Mouse (Mus musculus) liver, embryonic 15.5 days (tissue): ENCODE results near the gene Gm20388. TPM values are rescaled to one million over a fixed set of nuclear protein-coding genes. Genes with fewer than 3 reads are reported as not detected.

ENCODE experiments used
- ATAC-seq: fragments of 200-750 bp; cut with Nextera tagmentation; 2 replicates; pipeline ENCODE4 v1.8.0; 2017; ENCODE audit warnings: moderate number of reproducible peaks, mild to moderate bottlenecking, moderate library complexity; ENCODE audit not compliant: insufficient read depth
- H3K27ac ChIP-seq: fragments of 300-500 bp; sonication (generic); replicated peaks from 2 replicates; pipeline ENCODE4 v1.5.1; 2015; ENCODE audit warnings: mild to moderate bottlenecking, inconsistent platforms
- H3K27me3 ChIP-seq: fragments of 300-500 bp; sonication (generic); 2 replicates; pipeline ENCODE4 v1.6.1; 2015; ENCODE audit warnings: mild to moderate bottlenecking, inconsistent platforms
- H3K36me3 ChIP-seq: fragments of 300-500 bp; sonication (generic); replicated peaks from 2 replicates; pipeline ENCODE4 v1.6.1; 2015; ENCODE audit warnings: moderate library complexity, mild to moderate bottlenecking, inconsistent platforms
- H3K4me1 ChIP-seq: fragments of 300-500 bp; sonication (generic); replicated peaks from 2 replicates; pipeline ENCODE4 v1.6.1; 2015; ENCODE audit warnings: inconsistent platforms
- H3K4me2 ChIP-seq: fragments of 300-500 bp; sonication (generic); 2 replicates; pipeline ENCODE4 v1.6.1; 2015; ENCODE audit warnings: moderate library complexity, mild to moderate bottlenecking, inconsistent platforms
- H3K4me3 ChIP-seq: fragments of 300-500 bp; sonication (generic); replicated peaks from 2 replicates; pipeline ENCODE4 v1.5.1; 2015; ENCODE audit warnings: mild to moderate bottlenecking, inconsistent platforms
- H3K9ac ChIP-seq: fragments of 300-500 bp; sonication (generic); 2 replicates; pipeline ENCODE4 v1.6.1; 2015; ENCODE audit warnings: moderate library complexity, mild to moderate bottlenecking, inconsistent platforms
- H3K9me3 ChIP-seq: fragments of 300-500 bp; sonication (generic); replicated peaks from 2 replicates; pipeline ENCODE4 v1.6.1; 2016; ENCODE audit warnings: inconsistent platforms
- WGBS: fragments of 180-500 bp; shearing (Covaris S2); methylation state at CpG from one replicate; pipeline ENCODE4 v1.1.7; 2015; ENCODE audit warnings: mixed read lengths; ENCODE audit not compliant: insufficient replicate concordance; 5-methylcytosine and 5-hydroxymethylcytosine counted together
- polyA plus RNA-seq: library from polyadenylated mRNA; unstranded; fragments of >200 nt; fragmentation: Nextera tagmentation; extraction: Ambion mirVana; gene quantifications from 2 replicates; pipeline ENCODE4 v1.2.1, GENCODE M21; 2015

Gm20388 gene
- polyA plus RNA-seq, 1 experiment from 2014 or later = not detected

DNA sequence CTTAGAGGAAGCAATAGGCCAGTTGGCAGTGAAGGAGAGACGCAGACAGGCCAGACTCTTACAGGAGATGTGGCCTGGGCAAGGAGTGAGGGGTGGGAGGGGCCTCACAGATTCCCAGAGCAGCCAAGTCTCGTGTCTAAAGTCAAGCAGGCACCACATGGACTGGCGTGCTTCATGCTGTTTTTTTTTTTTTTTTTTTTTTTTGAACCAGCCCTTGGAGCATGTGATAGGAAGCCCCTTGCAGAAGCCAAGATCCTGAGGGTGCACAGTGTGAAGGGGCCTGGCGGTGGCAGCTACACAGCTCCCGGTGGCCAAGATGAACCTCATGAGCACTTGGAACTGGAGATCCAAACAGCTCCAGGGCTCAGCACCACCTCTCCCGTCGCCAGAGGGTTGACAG, 337.4 kb downstream of the Gm20388 start:
- peaks cover under 1% of the 10 kb centered on the region for H3K4me1 ChIP-seq
- 52% methylated on average over 7 of the region's 7 CpGs for WGBS
- no peaks in the 10 kb centered on the region for H3K9me3 ChIP-seq
- no peaks in the 10 kb centered on the region for H3K36me3 ChIP-seq
- H3K9ac ChIP-seq = no peak overlapping the region
- no peak for ATAC-seq
- H3K27me3 ChIP-seq = no peaks in the 10 kb centered on the region
- no peak overlapping the region for H3K27ac ChIP-seq
- H3K4me2 ChIP-seq = no peak overlapping the region
- H3K4me3 ChIP-seq = no peak overlapping the region

DNA sequence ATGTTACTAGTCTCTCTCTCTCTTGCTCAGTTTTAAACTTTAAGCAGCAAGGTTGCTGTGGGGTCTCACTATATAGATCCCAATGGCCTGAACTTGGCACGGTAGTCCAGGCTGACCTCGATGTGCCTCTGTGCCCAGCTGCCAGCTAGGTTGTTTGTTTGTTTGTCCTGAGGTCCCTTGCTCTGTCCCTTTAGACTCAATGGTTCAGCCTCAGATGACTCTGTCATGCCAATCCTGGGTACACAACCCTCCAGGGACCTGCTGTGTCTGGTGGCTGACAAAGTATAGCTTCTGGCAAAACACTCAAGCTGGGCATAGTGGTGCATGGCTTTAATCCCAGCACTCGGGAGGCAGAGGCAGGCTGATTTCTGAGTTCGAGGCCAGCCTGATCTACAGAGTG, 337.8 kb downstream of the Gm20388 start:
- no peak for ATAC-seq
- H3K27me3 ChIP-seq = no peaks in the 10 kb centered on the region
- no peak overlapping the region for H3K4me2 ChIP-seq
- H3K9me3 ChIP-seq = no peaks in the 10 kb centered on the region
- WGBS = 81% methylated on average over 4 of the region's 4 CpGs
- H3K36me3 ChIP-seq = no peaks in the 10 kb centered on the region
- H3K27ac ChIP-seq = no peak overlapping the region
- H3K9ac ChIP-seq = no peak overlapping the region
- H3K4me3 ChIP-seq = no peak overlapping the region
- no peaks in the 10 kb centered on the region for H3K4me1 ChIP-seq

DNA sequence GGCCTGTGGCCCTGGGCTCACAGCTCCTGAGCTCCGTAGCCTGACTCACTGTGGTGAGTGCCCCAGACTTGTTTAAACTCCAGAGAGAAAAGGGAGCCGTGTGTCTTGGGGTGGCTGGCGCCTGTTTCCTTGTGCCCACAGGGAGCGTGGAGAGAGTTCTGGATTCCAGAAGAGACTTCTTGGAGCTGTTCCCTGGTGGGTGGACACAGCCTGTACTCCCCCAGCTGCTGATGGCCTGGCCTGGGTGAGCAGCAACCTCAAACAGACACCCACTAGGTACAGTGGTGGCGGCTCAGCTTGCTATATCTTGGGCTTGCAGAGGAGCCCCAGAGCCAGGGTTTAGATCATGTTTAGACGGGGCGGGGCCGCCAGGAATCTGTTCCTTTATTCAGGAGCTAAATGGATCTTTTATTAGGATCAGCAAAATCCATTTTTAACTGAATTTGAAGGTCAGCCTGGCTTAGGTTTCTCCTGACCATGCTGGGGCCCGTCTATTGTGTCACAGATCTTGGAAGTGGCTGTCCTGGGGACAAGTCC, 339.2 kb downstream of the Gm20388 start:
- Histone ChIP-seq H3K9ac (no peak overlapping the region), H3K27me3 (no peaks in the 10 kb centered on the region), H3K4me1 (no peaks in the 10 kb centered on the region), H3K36me3 (no peaks in the 10 kb centered on the region), H3K4me3 (no peak overlapping the region), H3K27ac (no peak overlapping the region), H3K9me3 (no peaks in the 10 kb centered on the region), H3K4me2 (no peak overlapping the region)
- no peak for ATAC-seq
- 72% methylated on average over 9 of the region's 9 CpGs for WGBS

DNA sequence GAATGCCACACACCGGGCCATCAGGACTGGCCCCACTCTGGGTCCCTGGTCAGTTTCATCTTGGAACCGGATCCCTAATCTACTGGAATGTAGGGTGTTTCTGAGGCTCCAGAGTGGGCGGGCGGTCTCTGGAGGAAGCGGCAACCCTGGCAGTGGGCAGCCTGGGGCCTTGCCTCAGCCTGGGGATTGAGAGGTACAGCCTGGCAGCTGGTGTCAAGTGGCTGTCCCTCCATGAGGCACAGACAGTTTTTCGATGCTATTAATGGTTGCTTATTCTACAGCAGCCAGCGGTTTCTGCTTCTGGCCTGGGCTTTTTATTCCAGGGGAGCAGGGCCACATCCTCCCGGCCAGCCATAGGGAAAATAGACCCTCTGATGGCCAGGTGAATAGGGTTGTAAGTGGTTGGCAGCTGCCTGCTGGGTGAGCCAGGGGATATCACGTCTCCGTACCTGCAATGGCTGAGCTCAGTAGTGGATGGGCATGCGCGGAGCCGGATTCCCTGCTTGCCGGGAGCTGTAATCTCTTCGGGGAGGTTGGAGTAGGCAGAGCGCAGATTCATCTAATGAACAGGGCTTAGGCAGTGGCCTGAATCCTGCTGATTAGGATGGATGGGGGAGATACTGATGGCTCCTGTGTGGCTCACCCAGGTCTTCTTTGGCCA, 340.2 kb downstream of the Gm20388 start:
- 78% methylated on average over 16 of the region's 16 CpGs for whole genome bisulfite sequencing
- Histone ChIP-seq H3K36me3 (no peaks in the 10 kb centered on the region), H3K9ac (no peak overlapping the region), H3K4me3 (no peak overlapping the region), H3K4me1 (no peaks in the 10 kb centered on the region), H3K27ac (no peak overlapping the region), H3K4me2 (no peak overlapping the region), H3K27me3 (no peaks in the 10 kb centered on the region), H3K9me3 (no peaks in the 10 kb centered on the region)
- ATAC-seq = no peak

DNA sequence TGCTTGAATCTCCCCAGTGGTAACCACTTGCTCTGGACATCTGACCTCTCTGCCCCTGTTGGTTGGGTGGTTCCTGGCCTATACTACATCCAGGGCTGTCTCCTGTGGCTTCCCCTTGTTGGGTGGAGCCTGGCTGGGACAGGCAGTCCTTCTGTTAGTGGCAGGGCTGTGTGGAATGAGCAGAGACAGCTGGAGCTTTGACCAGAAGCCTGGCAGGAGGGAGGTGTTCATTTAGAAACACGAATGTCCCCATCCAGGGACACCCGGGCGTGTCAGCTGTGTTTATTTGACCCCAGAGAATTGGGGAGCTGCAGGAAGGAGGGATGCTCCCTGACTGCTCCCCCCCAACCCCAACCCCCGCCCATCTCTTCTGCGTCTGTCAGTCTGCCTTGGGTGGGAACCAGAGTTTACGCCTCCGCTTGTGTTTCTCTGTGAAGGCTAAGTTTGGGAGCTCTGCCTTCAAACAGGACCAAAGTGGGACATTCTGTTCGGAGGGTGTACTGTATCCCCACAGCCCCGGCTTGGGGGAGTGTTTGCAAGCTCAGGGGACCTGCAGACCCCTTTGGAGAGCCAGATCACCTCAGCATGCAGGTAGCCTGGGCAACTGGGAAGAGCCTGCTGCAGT, 340.9 kb downstream of the Gm20388 start:
- 66% methylated on average over 9 of the region's 9 CpGs for WGBS

DNA sequence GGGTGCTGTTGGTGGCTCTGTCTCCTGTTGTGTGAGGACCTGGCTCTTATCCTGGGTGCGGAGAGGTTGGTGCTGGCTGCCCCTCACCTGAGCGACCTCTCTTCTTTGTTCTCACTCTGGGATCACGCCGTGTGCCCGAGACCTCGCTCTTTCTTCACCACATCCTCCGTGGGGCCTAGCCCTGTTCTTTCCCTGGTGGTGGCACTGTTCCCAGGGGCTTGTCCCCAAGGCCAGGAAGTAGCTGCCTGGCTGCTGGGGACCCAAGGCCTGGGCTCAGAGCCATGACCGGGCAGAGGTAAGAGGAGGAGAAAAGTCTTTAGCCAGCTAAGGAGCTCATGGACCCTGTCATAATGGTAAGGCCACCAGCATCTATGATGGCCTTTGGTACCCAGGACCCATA, 343.0 kb downstream of the Gm20388 start:
- Histone ChIP-seq H3K27me3 (no peaks in the 10 kb centered on the region), H3K27ac (no peak overlapping the region), H3K9ac (no peak overlapping the region), H3K9me3 (no peaks in the 10 kb centered on the region), H3K4me1 (no peaks in the 10 kb centered on the region), H3K36me3 (no peaks in the 10 kb centered on the region), H3K4me2 (no peak overlapping the region), H3K4me3 (no peak overlapping the region)
- WGBS = 71% methylated on average over 8 of the region's 8 CpGs
- no peak for ATAC-seq

More for the DNA sequence above, 340.9 kb downstream of the Gm20388 start:
- Histone ChIP-seq H3K4me2 (no peak overlapping the region), H3K4me3 (no peak overlapping the region), H3K4me1 (no peaks in the 10 kb centered on the region), H3K9me3 (no peaks in the 10 kb centered on the region), H3K27ac (no peak overlapping the region), H3K36me3 (no peaks in the 10 kb centered on the region), H3K27me3 (no peaks in the 10 kb centered on the region), H3K9ac (no peak overlapping the region)
- no peak for ATAC-seq

DNA sequence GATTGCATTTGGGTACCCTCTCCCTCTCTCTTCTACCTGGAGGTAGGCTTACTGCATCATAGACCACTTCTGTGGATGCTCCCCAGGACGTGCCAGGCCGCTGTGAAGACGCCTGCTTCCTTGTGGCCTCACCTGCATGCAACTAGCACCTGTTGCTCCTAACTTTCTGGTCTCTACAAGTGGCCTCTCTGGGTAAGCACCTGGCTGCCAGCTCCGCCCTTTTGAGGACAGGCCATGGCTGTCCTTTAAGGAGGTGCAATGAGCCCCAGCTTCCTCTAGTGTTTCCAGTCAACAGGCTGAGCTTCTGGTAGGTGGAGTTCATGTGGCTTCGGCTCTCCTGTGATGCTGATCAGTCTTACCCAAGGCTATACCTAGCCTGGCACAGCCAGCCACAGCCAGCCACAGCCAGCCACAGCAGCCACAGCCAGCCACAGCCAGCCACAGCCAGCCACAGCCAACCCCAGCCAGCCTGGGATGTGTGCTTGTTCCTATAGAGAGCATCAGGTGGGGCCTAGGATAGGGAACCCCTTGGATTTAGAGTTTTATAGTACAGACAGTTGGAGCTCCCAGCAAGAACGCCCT, 344.9 kb downstream of the Gm20388 start:
- Histone ChIP-seq H3K9me3 (no peaks in the 10 kb centered on the region), H3K27me3 (no peaks in the 10 kb centered on the region), H3K27ac (no peak overlapping the region), H3K4me1 (no peaks in the 10 kb centered on the region), H3K4me3 (no peak overlapping the region), H3K4me2 (no peak overlapping the region), H3K9ac (no peak overlapping the region), H3K36me3 (no peaks in the 10 kb centered on the region)
- WGBS = 56% methylated on average over 6 of the region's 6 CpGs
- no peak for ATAC-seq

DNA sequence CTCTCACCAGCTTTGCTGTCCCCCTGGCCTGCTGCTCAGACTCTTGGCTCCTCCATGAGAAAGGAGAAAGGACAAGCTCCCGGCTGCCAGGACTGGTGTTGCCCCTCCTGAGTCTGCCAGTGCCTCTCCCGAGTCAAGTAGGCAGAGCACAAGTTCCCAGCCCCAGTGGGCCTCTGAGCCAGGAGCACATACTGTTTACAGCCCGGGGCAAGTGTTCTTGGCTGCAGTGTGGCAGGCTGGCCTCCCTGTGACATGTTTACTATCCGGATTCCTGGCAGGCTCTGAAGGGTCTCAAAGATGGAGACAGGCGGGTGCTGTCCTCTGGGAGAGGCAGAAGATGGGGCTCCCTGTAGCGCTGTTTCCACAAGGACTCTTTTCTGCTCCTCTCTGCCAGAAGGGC, 346.3 kb downstream of the Gm20388 start:
- no peak overlapping the region for H3K4me2 ChIP-seq
- no peaks in the 10 kb centered on the region for H3K36me3 ChIP-seq
- no peak for ATAC-seq
- H3K9me3 ChIP-seq = no peaks in the 10 kb centered on the region
- H3K27me3 ChIP-seq = no peaks in the 10 kb centered on the region
- H3K9ac ChIP-seq = no peak overlapping the region
- H3K4me3 ChIP-seq = no peak overlapping the region
- no peak overlapping the region for H3K27ac ChIP-seq
- 52% methylated on average over 6 of the region's 6 CpGs for WGBS
- peaks cover 3% of the 10 kb centered on the region; the same call in 1 of the 2 replicates for H3K4me1 ChIP-seq

DNA sequence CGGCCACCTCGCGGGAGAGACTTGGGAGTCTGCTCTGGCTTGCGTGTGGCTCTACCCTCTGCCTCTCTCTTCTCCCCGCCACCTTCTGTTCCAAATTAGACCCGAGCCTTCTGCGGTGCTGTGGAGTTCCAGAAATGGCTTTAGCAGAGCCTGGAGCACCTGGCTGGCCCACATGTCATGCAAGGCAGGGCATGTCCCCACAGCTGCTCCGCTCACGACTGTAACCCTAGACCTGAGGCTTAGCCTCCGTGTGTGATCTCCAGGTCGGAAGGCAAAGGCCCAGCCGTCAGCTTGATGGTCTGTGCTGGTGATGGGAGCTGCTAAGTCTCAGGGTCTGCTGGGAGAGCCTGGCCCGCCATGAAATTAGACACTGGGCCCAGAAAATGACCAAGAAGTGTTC, 348.6 kb downstream of the Gm20388 start:
- Histone ChIP-seq H3K4me1 (peaks cover 7% of the 10 kb centered on the region; the same call in 1 of the 2 replicates), H3K4me3 (no peak overlapping the region), H3K27me3 (peaks cover 13% of the 10 kb centered on the region), H3K4me2 (no peak overlapping the region), H3K9ac (no peak overlapping the region), H3K9me3 (no peaks in the 10 kb centered on the region), H3K27ac (no peak overlapping the region), H3K36me3 (no peaks in the 10 kb centered on the region)
- WGBS = 72% methylated on average over 13 of the region's 13 CpGs
- ATAC-seq = no peak

DNA sequence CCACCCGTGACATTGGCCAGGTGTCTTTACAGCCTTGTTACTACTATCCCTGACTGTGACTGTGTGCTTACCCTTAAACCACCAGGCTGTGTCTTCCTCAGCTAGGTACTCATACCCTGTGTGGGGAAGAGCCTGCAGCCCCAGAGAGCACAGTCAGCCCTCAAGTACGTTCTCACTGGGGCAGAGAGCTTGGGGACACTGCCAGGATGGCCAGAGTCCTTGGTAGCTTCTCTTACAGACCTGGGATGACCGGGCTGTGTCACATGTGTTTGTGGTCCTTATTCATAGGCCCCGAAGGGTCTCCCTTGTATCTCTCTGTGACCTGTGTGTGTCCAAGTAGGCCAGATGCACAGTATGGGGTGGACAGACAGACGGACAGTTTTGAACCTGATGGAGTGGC, 350.0 kb downstream of the Gm20388 start:
- 53% methylated on average over 5 of the region's 5 CpGs for WGBS
- H3K4me3 ChIP-seq = no peak overlapping the region
- no peak overlapping the region for H3K27ac ChIP-seq
- H3K36me3 ChIP-seq = no peaks in the 10 kb centered on the region
- peaks cover 20% of the 10 kb centered on the region for H3K4me1 ChIP-seq
- no peaks in the 10 kb centered on the region for H3K9me3 ChIP-seq
- ATAC-seq = no peak
- no peak overlapping the region for H3K9ac ChIP-seq
- peaks cover 27% of the 10 kb centered on the region for H3K27me3 ChIP-seq
- no peak overlapping the region for H3K4me2 ChIP-seq

DNA sequence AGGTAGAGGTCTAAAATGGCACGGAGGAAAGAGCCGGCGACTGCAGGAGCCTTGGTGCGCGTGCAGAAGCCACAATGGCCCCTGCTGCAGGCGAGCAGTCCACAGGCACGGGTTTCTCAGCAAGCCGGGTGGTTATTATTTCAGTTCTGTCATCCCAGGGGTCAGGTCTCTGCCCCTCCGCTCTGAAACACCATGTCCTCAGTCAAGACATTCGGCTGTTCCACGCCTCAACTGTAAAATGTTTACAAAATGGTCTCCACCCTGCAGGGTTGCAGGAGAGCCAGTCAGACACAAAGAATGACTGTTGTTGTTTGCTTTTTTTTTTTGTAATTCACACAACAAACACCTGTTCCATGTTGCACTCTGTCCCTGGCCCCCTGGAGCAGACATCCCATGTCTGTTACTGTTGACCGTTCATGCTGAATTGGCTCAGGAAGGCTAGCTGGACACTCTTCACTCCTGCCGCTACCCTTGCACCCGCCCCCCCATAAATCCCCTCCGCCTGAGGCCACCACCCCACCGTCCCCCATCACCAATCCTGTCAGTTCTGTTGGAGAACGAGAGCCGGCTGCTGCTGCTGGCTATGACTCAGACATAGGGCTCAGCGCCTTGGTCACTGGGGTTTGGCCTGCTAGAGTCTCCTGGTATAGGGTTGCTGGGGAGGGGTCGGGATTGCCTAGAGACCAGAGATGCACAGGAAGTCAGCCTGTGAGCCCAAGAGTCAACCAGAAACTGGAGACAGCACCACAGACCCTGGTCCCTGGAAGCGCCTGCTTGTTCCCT, 350.9 kb downstream of the Gm20388 start:
- Histone ChIP-seq H3K4me3 (no peak overlapping the region), H3K36me3 (no peaks in the 10 kb centered on the region), H3K4me1 (peaks cover 20% of the 10 kb centered on the region), H3K27me3 (peaks cover 33% of the 10 kb centered on the region), H3K9me3 (no peaks in the 10 kb centered on the region), H3K4me2 (no peak overlapping the region), H3K9ac (no peak overlapping the region), H3K27ac (no peak overlapping the region)
- no peak for ATAC-seq
- 47% methylated on average over 21 of the region's 21 CpGs for WGBS
